Mouse (Mus musculus) megakaryocyte, embryonic 14.5 days (primary cell): ENCODE data around the gene Tuba1c. TPM values are rescaled to one million over a fixed set of nuclear protein-coding genes. Genes with fewer than 3 reads are reported as not detected.
"Not testable (repeated sequence)": the region's sequence is repeated elsewhere in the genome, so short reads cannot be mapped to it uniquely, and the experiment has no call there.

Source experiments
- H3K27me3 ChIP-seq: replicated peaks from 2 replicates; pipeline ENCODE3; 2012; ENCODE audit warnings: inconsistent platforms
- H3K36me3 ChIP-seq: replicated peaks from 2 replicates; pipeline ENCODE3; 2012; ENCODE audit warnings: low read length, inconsistent platforms, mixed read lengths
- H3K4me1 ChIP-seq: 2 replicates; pipeline ENCODE4 v1.6.1; 2012; ENCODE audit warnings: inconsistent platforms
- H3K4me3 ChIP-seq: replicated peaks from 2 replicates; pipeline ENCODE3; 2012; ENCODE audit warnings: moderate library complexity, mild to moderate bottlenecking, inconsistent platforms
- H3K9me3 ChIP-seq: 2 replicates; pipeline ENCODE4 v1.6.1; 2012; ENCODE audit warnings: inconsistent platforms
- FLI1 ChIP-seq: IDR thresholded peaks from 2 replicates; pipeline ENCODE4 v1.6.1; 2012; ENCODE audit warnings: low read length, inconsistent platforms, mixed read lengths
- GATA1 ChIP-seq: IDR thresholded peaks from 3 replicates; pipeline ENCODE4 v1.6.1; 2012; ENCODE audit warnings: mixed read lengths, low read length, inconsistent platforms, borderline replicate concordance
- polyA plus RNA-seq: library from polyadenylated mRNA; stranded (reverse); fragments of >175 nt; gene quantifications from 2 replicates; pipeline ENCODE4 v1.2.3, GENCODE M21; 2012; ENCODE audit warnings: low replicate concordance; ENCODE audit not compliant: insufficient read depth

The Tuba1c gene
- polyA plus RNA-seq, 1 experiment: 103 TPM

DNA sequence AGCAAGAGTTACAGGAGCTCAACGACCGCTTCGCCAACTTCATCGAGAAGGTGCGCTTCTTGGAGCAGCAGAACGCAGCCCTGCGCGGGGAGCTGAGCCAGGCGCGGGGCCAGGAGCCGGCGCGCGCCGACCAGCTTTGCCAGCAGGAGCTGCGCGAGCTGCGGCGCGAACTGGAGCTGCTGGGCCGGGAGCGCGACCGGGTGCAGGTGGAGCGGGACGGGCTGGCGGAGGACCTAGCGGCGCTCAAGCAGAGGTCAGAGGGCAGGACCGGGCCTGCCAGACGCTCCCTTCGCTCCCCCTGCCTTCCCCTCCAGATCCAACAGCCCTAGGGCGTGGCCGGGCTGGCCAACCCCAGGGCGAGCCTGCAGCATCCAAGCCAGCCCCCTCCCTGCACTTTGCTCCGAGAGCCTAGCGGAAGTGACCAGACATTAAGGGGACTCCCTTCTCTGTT lies 25.8 kb downstream of the Tuba1c start:
- no peak for TF ChIP-seq GATA1
- no peak for TF ChIP-seq FLI1
- Histone ChIP-seq H3K9me3 (peaks cover 8% of the 10 kb centered on the region), H3K4me3 (peak overlapping the region; percentile 87), H3K4me1 (peaks cover 40% of the 10 kb centered on the region), H3K36me3 (no peaks in the 10 kb centered on the region), H3K27me3 (peaks cover 93% of the 10 kb centered on the region)

DNA sequence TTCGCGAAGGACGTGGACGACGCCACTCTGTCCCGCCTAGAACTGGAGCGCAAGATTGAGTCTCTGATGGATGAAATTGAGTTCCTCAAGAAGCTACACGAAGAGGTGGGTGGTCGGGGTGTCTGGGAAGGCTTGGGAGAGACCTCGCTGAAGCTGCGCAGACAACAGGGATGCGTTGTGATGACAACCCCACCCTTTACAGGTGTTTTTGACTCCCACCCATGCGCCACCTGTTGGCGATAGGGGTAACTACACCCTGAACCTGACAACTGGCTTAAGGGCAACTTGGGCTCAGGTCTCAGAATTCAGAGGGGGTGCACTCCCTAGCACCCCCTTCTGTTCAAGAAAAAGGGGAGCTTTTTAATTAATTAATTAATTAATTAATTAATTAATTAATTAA lies 26.6 kb downstream of the Tuba1c start:
- Histone ChIP-seq H3K36me3 (no peaks in the 10 kb centered on the region), H3K4me3 (peak overlapping the region; percentile 87), H3K9me3 (peaks cover 8% of the 10 kb centered on the region), H3K4me1 (peaks cover 36% of the 10 kb centered on the region), H3K27me3 (peaks cover 93% of the 10 kb centered on the region)
- TF ChIP-seq FLI1 (no peak), GATA1 (no peak)

DNA sequence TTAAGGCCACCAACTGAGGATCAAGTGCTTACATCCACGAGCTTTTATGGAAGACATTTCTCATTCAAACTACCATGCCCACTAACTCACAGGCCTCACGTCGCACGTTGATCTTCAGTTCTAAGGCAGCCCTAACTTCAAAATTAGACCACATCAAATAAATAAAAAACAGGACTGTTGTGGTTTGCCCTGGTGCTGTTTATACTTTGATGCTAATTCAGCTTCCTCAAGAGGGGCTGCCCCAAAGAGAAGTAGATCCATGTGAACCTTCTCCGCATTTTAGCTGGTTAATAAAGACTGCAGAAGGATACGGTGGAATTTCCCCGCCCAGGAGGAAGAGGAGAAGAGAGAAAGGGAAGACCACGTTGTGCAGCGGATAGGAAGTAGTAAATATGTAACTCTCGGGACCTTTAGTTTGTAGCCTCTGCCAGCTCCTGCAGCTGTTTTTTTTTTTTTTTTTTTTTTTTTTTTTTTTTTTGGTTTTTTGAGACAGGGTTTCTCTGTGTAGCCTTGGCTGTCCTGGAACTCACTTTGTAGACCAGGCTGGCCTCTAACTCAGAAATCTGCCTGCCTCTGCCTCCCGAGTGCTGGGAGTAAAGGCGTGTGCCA lies 36.0 kb downstream of the Tuba1c start:
- TF ChIP-seq GATA1: no peak
- no peak for TF ChIP-seq FLI1
- peaks cover 60% of the 10 kb centered on the region for H3K27me3 ChIP-seq
- no peaks in the 10 kb centered on the region for H3K36me3 ChIP-seq
- H3K4me3 ChIP-seq: no peak overlapping the region
- H3K4me1 ChIP-seq: no peaks in the 10 kb centered on the region
- no peaks in the 10 kb centered on the region for H3K9me3 ChIP-seq

DNA sequence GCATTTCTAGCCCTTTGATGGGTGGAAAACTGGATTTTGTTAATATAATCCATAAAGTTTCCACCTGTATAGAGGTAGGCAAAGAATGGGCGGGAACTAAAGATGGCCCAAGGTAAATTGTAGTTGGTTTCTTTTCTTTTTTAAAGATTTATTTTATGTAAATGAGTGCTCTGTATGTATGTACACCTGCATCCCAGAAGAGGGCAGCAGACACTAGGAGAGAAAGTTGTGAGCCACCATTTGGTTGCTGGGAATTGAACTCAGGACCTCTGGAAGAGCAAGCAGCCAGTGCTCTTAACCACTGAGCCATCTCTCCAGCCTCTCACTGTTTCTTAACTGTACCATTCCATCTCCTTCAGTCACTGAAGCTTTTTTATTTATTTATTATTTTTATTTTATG lies 42.3 kb downstream of the Tuba1c start:
- TF ChIP-seq FLI1: no peak
- TF ChIP-seq GATA1: no peak
- Histone ChIP-seq H3K9me3 (no peaks in the 10 kb centered on the region), H3K36me3 (peaks cover 6% of the 10 kb centered on the region), H3K27me3 (peaks cover 19% of the 10 kb centered on the region), H3K4me1 (peaks cover 32% of the 10 kb centered on the region), H3K4me3 (no peak overlapping the region)

DNA sequence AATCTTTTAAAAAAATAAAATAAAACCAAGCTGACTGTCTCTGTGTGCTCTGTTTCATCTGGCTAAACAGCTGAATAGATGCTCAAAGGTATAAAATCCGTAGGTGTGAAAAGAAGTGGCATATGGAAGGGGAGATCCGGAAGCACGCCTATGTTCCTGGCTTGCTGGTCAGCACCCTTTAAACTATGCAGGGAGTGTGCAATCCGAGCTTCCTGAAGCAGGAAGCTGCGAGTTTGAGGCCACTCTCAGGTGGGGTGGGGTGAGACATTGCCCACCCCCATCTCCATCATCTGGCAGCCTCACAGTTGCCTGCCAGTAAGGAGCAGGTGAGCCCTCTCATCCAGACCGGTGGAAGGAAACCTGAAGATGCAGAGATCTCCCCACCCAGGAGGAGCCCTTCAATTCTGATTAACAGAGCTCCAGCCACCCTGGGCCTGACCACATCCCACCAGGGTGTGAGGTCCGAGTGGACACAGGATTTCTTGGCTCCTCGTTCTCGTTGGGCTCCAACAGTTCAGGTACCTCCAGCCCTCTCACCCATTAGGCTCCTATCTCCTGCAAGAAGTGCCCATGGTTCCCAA lies 44.4 kb downstream of the Tuba1c start, which contains the start of gene Troap:
Gene Troap (plus strand): TSS at position 557 of the 581 bp plus-strand sequence.
- peak within 1 kb of the TSS; percentile 90 for H3K4me3 ChIP-seq
- peaks cover 51% of the 10 kb centered on the region for H3K4me1 ChIP-seq
- no peaks in the 10 kb centered on the region for H3K9me3 ChIP-seq
- peaks cover 9% of the 10 kb centered on the region for H3K27me3 ChIP-seq
- H3K36me3 ChIP-seq: peaks cover 26% of the 10 kb centered on the region
- no peak for TF ChIP-seq GATA1
- TF ChIP-seq FLI1: no peak

DNA sequence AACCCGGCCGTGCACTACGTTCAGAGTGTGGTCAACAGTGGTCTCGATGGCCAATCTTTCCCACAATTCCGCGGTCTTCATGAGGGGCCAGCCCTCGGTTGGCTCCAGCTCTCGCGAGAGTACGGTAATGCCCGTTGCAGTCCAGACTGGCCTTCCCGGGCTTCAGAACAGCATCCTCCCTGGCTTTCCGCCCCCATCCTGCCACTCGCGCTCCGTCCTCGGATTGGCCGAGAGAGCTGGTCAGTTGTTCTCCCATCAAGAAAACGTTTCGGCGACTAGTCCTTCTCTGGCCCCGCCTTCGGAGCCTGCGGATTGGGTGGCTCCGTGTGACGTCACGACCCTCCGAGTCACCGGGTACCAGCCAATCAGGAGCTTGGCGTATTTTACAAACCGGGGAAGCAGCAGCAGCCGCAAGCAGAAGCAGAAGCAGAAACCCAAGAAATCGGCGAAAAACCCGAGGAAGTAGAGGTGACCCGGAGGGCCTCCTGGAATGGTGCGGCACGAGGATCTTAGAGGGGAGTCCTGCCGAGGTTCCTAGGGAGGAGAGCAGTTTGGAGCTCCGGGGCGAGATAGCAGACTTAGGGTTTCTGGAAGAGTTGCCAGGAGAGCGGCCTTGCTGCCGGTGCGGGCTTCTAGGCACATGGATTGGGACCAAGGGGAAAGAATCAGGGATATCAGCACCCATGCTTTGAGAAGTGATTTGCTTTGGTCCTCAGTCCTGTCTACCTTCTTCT lies 45.1 kb downstream of the Tuba1c start:
- Histone ChIP-seq H3K9me3 (no peaks in the 10 kb centered on the region), H3K36me3 (peaks cover 29% of the 10 kb centered on the region), H3K4me3 (peak overlapping the region; percentile 90), H3K27me3 (peaks cover 2% of the 10 kb centered on the region), H3K4me1 (peaks cover 51% of the 10 kb centered on the region)
- TF ChIP-seq FLI1 (0 out of 2 replicates have a peak, but pooled peaks have one; percentile 10), GATA1 (no peak)

DNA sequence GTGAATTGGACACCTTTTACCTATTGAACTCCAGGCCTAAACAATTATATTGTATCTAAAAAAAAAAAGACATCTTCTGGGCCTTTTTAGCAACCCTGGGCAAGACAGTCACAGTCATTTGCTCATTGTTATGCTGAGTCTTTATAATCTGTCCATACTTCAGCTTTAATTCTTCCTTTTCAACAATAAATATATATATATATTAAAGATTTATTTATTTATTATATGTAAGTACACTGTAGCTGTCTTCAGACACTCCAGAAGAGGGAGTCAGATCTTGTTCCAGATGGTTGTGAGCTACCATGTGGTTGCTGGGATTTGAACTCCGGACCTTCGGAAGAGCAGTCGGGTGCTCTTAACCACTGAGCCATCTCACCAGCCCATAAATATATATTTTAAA lies 46.3 kb downstream of the Tuba1c start:
- H3K27me3 ChIP-seq, H3K9me3 ChIP-seq: not testable (repeated sequence)
- Histone ChIP-seq H3K36me3 (peaks cover 42% of the 10 kb centered on the region), H3K4me3 (peak overlapping the region; percentile 90), H3K4me1 (peaks cover 53% of the 10 kb centered on the region)

DNA sequence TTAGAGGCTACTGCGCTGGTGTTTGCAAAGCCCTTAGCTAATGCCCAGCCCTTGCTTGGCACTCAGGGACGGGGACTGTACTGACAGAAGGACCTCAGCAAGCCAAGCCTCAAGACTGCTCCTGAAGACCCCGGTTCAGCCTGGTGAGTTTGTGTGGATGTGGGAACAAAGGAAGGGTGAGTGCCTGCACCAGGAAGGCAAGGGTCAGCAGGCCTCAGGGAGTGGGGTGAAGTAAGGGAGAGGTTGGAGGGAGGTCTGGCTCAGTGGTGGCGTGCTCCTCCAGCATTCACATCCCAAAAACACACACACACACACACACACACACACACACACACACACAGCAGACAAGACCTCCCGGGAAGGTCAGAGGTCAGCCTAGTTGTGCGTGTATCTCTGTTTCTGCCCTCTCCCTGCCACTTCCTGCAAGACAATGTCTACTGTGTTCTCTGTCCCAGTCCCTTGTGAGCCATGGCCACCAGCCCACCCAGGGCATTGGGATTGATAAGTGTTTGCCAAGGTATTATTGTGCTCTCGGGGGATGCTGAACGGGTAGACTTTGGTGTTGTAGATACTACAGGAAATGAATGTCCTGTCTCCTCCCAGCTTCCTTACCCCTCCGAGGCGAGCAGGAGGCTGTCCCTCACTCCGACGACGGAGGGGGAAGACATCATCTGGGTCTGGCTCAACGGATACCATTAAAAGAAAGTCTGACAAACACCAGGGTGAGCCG lies 48.7 kb downstream of the Tuba1c start:
- Histone ChIP-seq H3K9me3 (no peaks in the 10 kb centered on the region), H3K4me3 (no peak overlapping the region), H3K27me3 (no peaks in the 10 kb centered on the region), H3K4me1 (peaks cover 52% of the 10 kb centered on the region), H3K36me3 (peaks cover 65% of the 10 kb centered on the region)
- no peak for TF ChIP-seq GATA1
- TF ChIP-seq FLI1: no peak

DNA sequence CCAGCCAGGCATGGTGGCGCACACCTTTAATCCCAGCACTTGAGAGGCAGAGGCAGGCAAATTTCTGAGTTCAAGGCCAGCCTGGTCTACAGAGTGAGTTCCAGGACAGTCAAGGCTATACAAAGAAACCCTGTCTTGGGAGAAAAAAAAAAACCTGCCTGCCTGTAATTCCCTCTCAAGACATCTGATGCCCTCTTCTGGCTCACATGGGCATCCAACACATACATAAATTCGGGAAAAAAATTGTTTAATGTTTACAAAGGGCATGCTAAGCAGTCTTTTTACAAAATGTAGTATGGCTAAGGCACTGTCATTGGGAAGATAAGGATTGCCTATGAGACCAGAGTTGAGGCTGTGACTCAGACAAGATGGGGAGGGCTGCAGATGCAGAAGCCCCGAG lies 50.1 kb downstream of the Tuba1c start:
- Histone ChIP-seq H3K4me3 (no peak overlapping the region), H3K9me3 (no peaks in the 10 kb centered on the region), H3K36me3 (peaks cover 72% of the 10 kb centered on the region), H3K27me3 (peaks cover 5% of the 10 kb centered on the region), H3K4me1 (peaks cover 58% of the 10 kb centered on the region)
- TF ChIP-seq FLI1 (no peak), GATA1 (no peak)

DNA sequence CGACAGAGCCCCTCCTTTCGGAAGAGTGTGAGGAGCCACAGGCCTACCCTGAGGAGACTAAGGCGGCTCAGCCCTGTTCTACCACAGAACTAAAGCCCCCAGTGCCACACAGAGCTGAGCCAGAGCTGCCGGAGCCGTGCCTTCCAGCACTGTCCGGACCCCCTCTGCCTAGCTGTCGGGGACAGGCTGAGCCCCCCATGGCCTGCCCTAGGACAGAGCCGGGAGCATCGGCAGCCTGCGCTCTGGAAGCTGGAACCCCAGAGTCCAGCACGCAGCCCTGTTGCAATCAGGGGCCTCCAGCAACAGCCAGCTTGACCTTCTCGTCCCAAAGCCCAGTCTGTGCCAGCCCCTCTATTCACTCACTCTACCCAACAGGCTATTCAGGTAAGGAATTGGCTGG lies 52.6 kb downstream of the Tuba1c start:
- Histone ChIP-seq H3K27me3 (peaks cover 28% of the 10 kb centered on the region), H3K9me3 (peaks cover 3% of the 10 kb centered on the region; the same call in 1 of the 2 replicates), H3K4me1 (peaks cover 42% of the 10 kb centered on the region), H3K36me3 (peaks cover 62% of the 10 kb centered on the region), H3K4me3 (no peak overlapping the region)
- TF ChIP-seq FLI1: no peak
